Mouse (Mus musculus) neural tube, embryonic 11.5 days (tissue): ENCODE data around the gene Nf2. TPM values are rescaled to one million over a fixed set of nuclear protein-coding genes. Genes with fewer than 3 reads are reported as not detected.

Experiments used
- ATAC-seq: fragments of 200-750 bp; cut with Nextera tagmentation; 2 replicates; pipeline ENCODE4 v1.8.0; 2017; ENCODE audit warnings: moderate number of reproducible peaks, mild to moderate bottlenecking, moderate TSS enrichment, moderate library complexity; ENCODE audit not compliant: insufficient read depth, low FRiP score, low TSS enrichment
- DNase-seq: peaks from one replicate; pipeline ENCODE4 v3.0.0-alpha.2; 2015; ENCODE audit warnings: low spot score
- H3K27ac ChIP-seq: fragments of 300-500 bp; sonication (generic); 2 replicates; pipeline ENCODE4 v1.5.1; 2014; ENCODE audit warnings: low read depth, mild to moderate bottlenecking, low read length
- H3K27me3 ChIP-seq: fragments of 300-500 bp; sonication (generic); 2 replicates; pipeline ENCODE4 v1.6.1; 2014; ENCODE audit warnings: mild to moderate bottlenecking, low read length, mixed read lengths; ENCODE audit not compliant: control insufficient read depth, insufficient read depth
- H3K36me3 ChIP-seq: fragments of 300-500 bp; sonication (generic); 2 replicates; pipeline ENCODE4 v1.6.1; 2014; ENCODE audit warnings: mild to moderate bottlenecking, low read length, moderate library complexity, mixed read lengths; ENCODE audit not compliant: control insufficient read depth, insufficient read depth
- H3K4me1 ChIP-seq: fragments of 300-500 bp; sonication (generic); 2 replicates; pipeline ENCODE4 v1.6.1; 2014; ENCODE audit warnings: low read length, mixed read lengths; ENCODE audit not compliant: control insufficient read depth, insufficient read depth
- H3K4me2 ChIP-seq: fragments of 300-500 bp; sonication (generic); 2 replicates; pipeline ENCODE4 v1.6.1; 2014; ENCODE audit warnings: low read depth, mild to moderate bottlenecking, moderate library complexity
- H3K4me3 ChIP-seq: fragments of 300-500 bp; sonication (generic); 2 replicates; pipeline ENCODE4 v1.5.1; 2014; ENCODE audit warnings: low read depth, low read length
- H3K9ac ChIP-seq: fragments of 300-500 bp; sonication (generic); 2 replicates; pipeline ENCODE4 v1.6.1; 2014; ENCODE audit warnings: mild to moderate bottlenecking, low read length
- H3K9me3 ChIP-seq: fragments of 300-500 bp; sonication (generic); 2 replicates; pipeline ENCODE4 v1.6.1; 2016; ENCODE audit warnings: low read length; ENCODE audit not compliant: control insufficient read depth
- WGBS: fragments of 180-500 bp; shearing (Covaris S2); extraction: QIAGEN DNeasy Blood & Tissue Kit; methylation state at CpG from one replicate; pipeline ENCODE4 v1.1.7; 2014; 5-methylcytosine and 5-hydroxymethylcytosine counted together
- microRNA-seq: library from miRNA; unstranded; fragments of <30 nt; microRNA quantifications from one replicate; pipeline ENCODE4, GENCODE M21; 2016
- polyA plus RNA-seq: library from polyadenylated mRNA; unstranded; fragments of >200 nt; fragmentation: Nextera tagmentation; extraction: Ambion mirVana; gene quantifications from 2 replicates; pipeline ENCODE4 v1.2.1, GENCODE M21; 2014

Gene Nf2
- polyA plus RNA-seq, 1 experiment from 2014 or later: 67.7 TPM

DNA sequence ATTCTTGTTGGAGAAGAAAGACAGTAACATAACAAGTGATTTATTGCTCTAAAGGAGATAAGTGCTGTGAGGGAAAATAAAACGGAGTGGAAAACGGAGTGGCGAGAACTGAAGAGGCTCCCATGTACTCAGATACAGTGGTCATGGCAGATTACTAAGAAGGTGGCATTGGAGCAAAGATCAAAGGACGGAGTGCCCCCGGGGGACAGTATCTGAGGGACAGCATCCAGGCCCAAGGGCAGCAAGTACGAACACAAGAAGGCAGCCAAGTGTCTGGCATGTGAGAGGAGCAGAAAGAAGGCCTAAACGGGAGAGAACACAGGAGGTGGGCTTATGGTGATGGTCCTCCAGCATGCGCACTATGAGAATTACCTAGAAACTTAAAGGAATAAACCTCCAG, 127.6 kb downstream of the Nf2 start:
- WGBS: 69% methylated on average over 8 of the region's 8 CpGs
- Histone ChIP-seq H3K9ac (no peak overlapping the region), H3K9me3 (no peaks in the 10 kb centered on the region), H3K36me3 (peaks cover 2% of the 10 kb centered on the region; the same call in 1 of the 2 replicates), H3K4me3 (no peak overlapping the region), H3K27me3 (no peaks in the 10 kb centered on the region), H3K27ac (no peak overlapping the region), H3K4me1 (peaks cover 3% of the 10 kb centered on the region; the same call in 1 of the 2 replicates), H3K4me2 (no peak overlapping the region)
- ATAC-seq: no peak
- no peak for DNase-seq

DNA sequence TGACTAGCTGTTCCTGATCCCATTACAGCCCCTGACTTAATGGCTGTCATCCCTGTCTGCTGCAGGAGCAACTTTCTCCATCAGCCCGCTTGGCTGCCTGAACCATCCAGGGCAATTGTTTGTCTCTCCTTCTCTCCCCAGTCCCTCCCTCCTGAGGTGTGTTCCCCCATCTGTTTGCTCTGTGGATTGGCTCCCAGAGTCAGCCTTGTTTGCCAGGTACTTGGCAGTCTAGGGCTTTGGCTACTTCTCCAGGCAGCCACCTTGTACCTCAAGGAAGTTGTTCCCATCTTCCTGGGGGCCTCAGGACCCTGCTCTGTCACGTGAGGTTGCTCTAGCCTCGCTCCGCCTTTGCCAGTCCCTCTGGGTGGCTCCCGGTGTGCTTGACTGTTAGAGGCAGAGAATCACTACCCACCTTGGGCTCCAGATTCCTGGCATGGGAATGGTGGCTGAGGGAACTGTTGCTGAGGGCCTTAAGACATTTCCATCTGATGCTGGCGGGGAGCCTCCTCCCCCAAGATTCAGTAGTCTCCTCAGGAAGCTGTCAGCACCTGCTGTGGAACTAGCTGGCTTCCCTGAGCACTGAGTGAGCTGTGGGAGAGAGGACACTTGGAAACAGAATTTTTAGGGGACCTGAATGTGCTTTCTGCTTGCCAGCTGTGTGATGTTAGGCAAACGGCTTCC, 128.3 kb downstream of the Nf2 start:
- no peak for ATAC-seq
- no peak for DNase-seq
- no peak overlapping the region for H3K4me2 ChIP-seq
- 44% methylated on average over 7 of the region's 7 CpGs for WGBS
- peaks cover 3% of the 10 kb centered on the region; the same call in 1 of the 2 replicates for H3K4me1 ChIP-seq
- H3K27me3 ChIP-seq: no peaks in the 10 kb centered on the region
- H3K9ac ChIP-seq: no peak overlapping the region
- H3K36me3 ChIP-seq: no peaks in the 10 kb centered on the region; the same call in 1 of the 2 replicates
- no peak overlapping the region for H3K27ac ChIP-seq
- no peak overlapping the region for H3K4me3 ChIP-seq
- H3K9me3 ChIP-seq: no peaks in the 10 kb centered on the region

DNA sequence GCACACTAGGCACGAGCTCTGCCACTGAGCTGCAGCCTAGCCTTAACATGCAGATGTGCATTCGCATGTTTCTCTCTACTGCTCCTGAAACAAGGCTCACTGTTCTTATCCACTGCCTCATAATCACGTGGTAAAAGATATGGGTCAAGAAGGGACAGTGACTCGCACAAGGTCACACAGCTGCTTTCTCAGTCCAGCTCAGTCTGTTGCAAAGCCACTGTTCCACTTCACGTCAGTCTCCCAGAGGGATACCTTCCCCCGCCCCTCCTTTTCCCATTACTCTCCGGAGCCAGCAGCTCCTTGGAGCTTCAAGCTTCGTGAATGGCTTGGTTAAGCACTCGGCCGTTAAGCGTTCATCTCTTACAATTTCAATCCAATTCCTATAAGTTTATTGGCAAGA, 128.9 kb downstream of the Nf2 start:
- Histone ChIP-seq H3K9me3 (no peaks in the 10 kb centered on the region), H3K27me3 (no peaks in the 10 kb centered on the region), H3K9ac (no peak overlapping the region), H3K36me3 (no peaks in the 10 kb centered on the region; the same call in 1 of the 2 replicates), H3K27ac (no peak overlapping the region), H3K4me3 (no peak overlapping the region), H3K4me1 (peaks cover 3% of the 10 kb centered on the region; the same call in 1 of the 2 replicates), H3K4me2 (no peak overlapping the region)
- DNase-seq (no peak), ATAC-seq (no peak)
- 63% methylated on average over 11 of the region's 11 CpGs for WGBS

- ATAC-seq (no peak), DNase-seq (no peak)
- no peak overlapping the region for H3K27ac ChIP-seq
- H3K27me3 ChIP-seq: no peaks in the 10 kb centered on the region
- no peak overlapping the region for H3K4me3 ChIP-seq
- H3K4me2 ChIP-seq: no peak overlapping the region
- H3K9me3 ChIP-seq: no peaks in the 10 kb centered on the region
- WGBS: 91% methylated on average over 9 of the region's 9 CpGs
- H3K36me3 ChIP-seq: no peaks in the 10 kb centered on the region; the same call in 1 of the 2 replicates
- peaks cover 3% of the 10 kb centered on the region; the same call in 1 of the 2 replicates for H3K4me1 ChIP-seq
- H3K9ac ChIP-seq: no peak overlapping the region
Observed at GRCm38 (mm10) chr11:4719961-4720360, 129.4 kb downstream of the Nf2 start.

DNA sequence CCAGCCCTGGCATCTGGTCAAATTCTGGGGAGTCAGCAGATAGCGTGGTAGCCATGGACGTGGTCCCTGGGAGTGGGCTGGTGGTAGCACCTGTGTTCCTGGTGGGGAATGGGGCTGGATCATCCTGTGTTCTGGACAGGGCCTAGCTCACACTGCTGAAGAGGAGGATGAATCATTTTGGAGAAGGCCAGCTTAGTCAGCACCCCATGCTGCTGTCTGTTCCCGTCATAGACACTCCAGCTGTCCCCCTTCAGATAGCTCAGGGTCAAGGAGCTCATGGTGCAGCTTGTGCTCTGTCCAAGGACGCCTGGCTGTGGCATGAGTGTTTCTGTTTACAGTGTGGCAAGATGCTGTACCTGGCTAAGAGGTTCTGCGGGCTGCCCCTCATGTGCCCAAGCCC, 130.8 kb downstream of the Nf2 start:
- 84% methylated on average over 5 of the region's 5 CpGs for WGBS
- Histone ChIP-seq H3K4me3 (no peak overlapping the region), H3K9me3 (no peaks in the 10 kb centered on the region), H3K4me2 (no peak overlapping the region), H3K27me3 (no peaks in the 10 kb centered on the region), H3K9ac (no peak overlapping the region), H3K27ac (no peak overlapping the region), H3K36me3 (no peaks in the 10 kb centered on the region; the same call in 1 of the 2 replicates), H3K4me1 (peaks cover 3% of the 10 kb centered on the region; the same call in 1 of the 2 replicates)
- no peak for DNase-seq
- no peak for ATAC-seq

DNA sequence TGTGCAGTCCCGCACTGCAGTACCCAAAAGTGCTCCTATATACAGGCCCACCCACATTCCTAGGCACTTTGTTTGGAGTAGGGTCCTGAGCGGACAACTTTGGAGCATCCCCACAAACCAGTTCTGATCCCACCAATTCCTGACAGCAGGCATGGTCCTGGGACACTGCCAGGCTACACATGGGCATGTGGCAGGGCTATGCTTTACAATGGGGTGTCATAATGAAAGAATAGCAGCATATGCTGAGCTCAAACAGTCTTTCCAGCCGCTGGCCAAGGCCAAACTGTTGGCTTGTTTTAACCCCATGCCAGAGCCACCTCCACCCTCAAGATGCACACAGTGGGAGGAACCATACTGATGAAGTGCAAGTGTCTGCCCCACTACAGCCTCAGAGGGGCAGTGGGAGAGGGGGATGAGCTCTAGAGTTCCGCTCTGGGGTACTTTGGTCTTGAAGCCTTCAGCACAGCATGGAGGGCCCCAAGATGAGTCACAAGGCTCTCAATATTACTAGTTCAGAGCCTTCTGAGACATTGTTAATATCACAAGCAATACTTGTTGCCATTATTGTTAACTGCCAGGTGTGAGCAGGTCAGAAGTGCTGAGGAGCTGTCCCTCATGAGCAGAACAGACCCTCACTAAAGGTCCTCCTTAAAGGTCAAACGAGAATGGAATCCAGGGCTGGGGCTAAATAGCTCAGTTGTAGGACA, 132.7 kb downstream of the Nf2 start:
- no peak overlapping the region for H3K9ac ChIP-seq
- no peak overlapping the region for H3K4me2 ChIP-seq
- no peak overlapping the region for H3K4me3 ChIP-seq
- H3K36me3 ChIP-seq: no peaks in the 10 kb centered on the region
- no peaks in the 10 kb centered on the region for H3K27me3 ChIP-seq
- peaks cover 3% of the 10 kb centered on the region; the same call in 1 of the 2 replicates for H3K4me1 ChIP-seq
- no peaks in the 10 kb centered on the region for H3K9me3 ChIP-seq
- WGBS: 89% methylated on average over 5 of the region's 5 CpGs
- no peak for DNase-seq
- no peak overlapping the region for H3K27ac ChIP-seq
- no peak for ATAC-seq

Small RNA genes lying within 50 kb of the gene (microRNA-seq; reads per million reads assigned to microRNA genes)
- gene Mir6918: not detected

Other genes starting within 250 kb of the Nf2 start
- not detected in 2 replicates for gene Gm11032, start 229.5 kb downstream of the Nf2 start, polyA plus RNA-seq
- gene Ascc2, start 211.8 kb downstream of the Nf2 start, polyA plus RNA-seq: 35.0 and 36.1 TPM in 2 replicates
- 505 and 528 TPM in 2 replicates for gene Uqcr10, start 145.2 kb downstream of the Nf2 start, polyA plus RNA-seq
- gene Zmat5, start 144.9 kb downstream of the Nf2 start, polyA plus RNA-seq: 75.5 and 82.3 TPM in 2 replicates
- gene Cabp7, start 102.8 kb downstream of the Nf2 start, polyA plus RNA-seq: 2.6 and 3.4 TPM in 2 replicates
- gene Nipsnap1, start 24.4 kb upstream of the Nf2 start, polyA plus RNA-seq: 80.4 and 82.9 TPM in 2 replicates
- 56.5 and 61.1 TPM in 2 replicates for gene Thoc5, start 45.8 kb upstream of the Nf2 start, polyA plus RNA-seq
- 1.4 and 1.9 TPM in 2 replicates for gene Nefh, start 98.5 kb upstream of the Nf2 start, polyA plus RNA-seq
- gene Ap1b1, start 137.3 kb upstream of the Nf2 start, polyA plus RNA-seq: 65.1 and 73.6 TPM in 2 replicates
- 0.66 and 0.74 TPM in 2 replicates for gene Rasl10a, start 208.6 kb upstream of the Nf2 start, polyA plus RNA-seq
- gene Gas2l1, start 215.8 kb upstream of the Nf2 start, polyA plus RNA-seq: 32.1 and 32.9 TPM in 2 replicates
- gene Rhbdd3, start 249.4 kb upstream of the Nf2 start, polyA plus RNA-seq: 21.4 and 23.8 TPM in 2 replicates
- gene Ewsr1, start 249.7 kb upstream of the Nf2 start, polyA plus RNA-seq: 449 and 456 TPM in 2 replicates